Mouse (Mus musculus) ES-E14 (cell line): ENCODE results near the gene Pitpnc1. TPM values are rescaled to one million over a fixed set of nuclear protein-coding genes. Genes with fewer than 3 reads are reported as not detected.

Experiments used
- DNase-seq: peaks from one replicate; pipeline ENCODE4 v3.0.0-alpha.2; 2013; ENCODE audit warnings: low read depth, low spot score
- H3K27ac ChIP-seq: 2 replicates; pipeline ENCODE4 v1.5.1; 2012; ENCODE audit warnings: low read depth, mild to moderate bottlenecking, low read length, moderate library complexity, mixed read lengths; ENCODE audit not compliant: poor library complexity, insufficient read depth, severe bottlenecking
- H3K36me3 ChIP-seq: 2 replicates; pipeline ENCODE4 v1.6.1; 2012; ENCODE audit warnings: mild to moderate bottlenecking, low read length, moderate library complexity, mixed read lengths; ENCODE audit not compliant: control insufficient read depth, poor library complexity, insufficient read depth, severe bottlenecking
- H3K4me1 ChIP-seq, 2 experiments: fragments of 150-350 bp in 1 of 2; sonication (generic) in 1 of 2; 2 replicates each; pipeline ENCODE4 v1.6.1; 2012; ENCODE audit warnings: low read length in 2 of 2, mild to moderate bottlenecking in 1 of 2, mixed read lengths in 1 of 2; ENCODE audit not compliant: control insufficient read depth in 2 of 2, insufficient read depth in 2 of 2, poor library complexity in 1 of 2
- H3K4me3 ChIP-seq, 2 experiments: fragments of 150-350 bp in 1 of 2; sonication (generic) in 1 of 2; 2 replicates each; pipeline ENCODE4 v1.5.1; 2012; ENCODE audit warnings: low read length in 2 of 2, low read depth in 1 of 2, mild to moderate bottlenecking in 1 of 2, mixed read lengths in 1 of 2; ENCODE audit not compliant: insufficient read depth in 1 of 2, poor library complexity in 1 of 2, severe bottlenecking in 1 of 2
- H3K9ac ChIP-seq: 2 replicates; pipeline ENCODE4 v1.6.1; 2012; ENCODE audit warnings: low read depth, mild to moderate bottlenecking, low read length, mixed read lengths; ENCODE audit not compliant: poor library complexity, insufficient read depth, severe bottlenecking
- H3K9me3 ChIP-seq: fragments of 150-350 bp; sonication (generic); 2 replicates; pipeline ENCODE4 v1.6.1; 2012; ENCODE audit warnings: low read depth, mild to moderate bottlenecking, low read length; ENCODE audit not compliant: control insufficient read depth, insufficient read depth
- CHD2 ChIP-seq: IDR thresholded peaks from 2 replicates; pipeline ENCODE4 v1.6.1; 2014; ENCODE audit warnings: mild to moderate bottlenecking, low read depth, low read length, inconsistent platforms
- HCFC1 ChIP-seq: IDR thresholded peaks from 2 replicates; pipeline ENCODE4 v1.6.1; 2012; ENCODE audit warnings: low read length, inconsistent platforms, borderline replicate concordance; ENCODE audit not compliant: insufficient read depth
- MAFK ChIP-seq: IDR thresholded peaks from 2 replicates; pipeline ENCODE4 v1.6.1; 2014; ENCODE audit warnings: mild to moderate bottlenecking, low read depth, low read length, inconsistent platforms; ENCODE audit not compliant: insufficient read depth
- ZC3H11A ChIP-seq: IDR thresholded peaks from 2 replicates; pipeline ENCODE4 v1.6.1; 2012; ENCODE audit warnings: low read depth, mild to moderate bottlenecking, inconsistent platforms, low read length, borderline replicate concordance
- ZNF384 ChIP-seq: IDR thresholded peaks from 2 replicates; pipeline ENCODE4 v1.6.1; 2012; ENCODE audit warnings: low read depth, low read length, inconsistent platforms
- in situ Hi-C, 2 experiments: fragments of 600-800 bp; cut with MboI; formaldehyde crosslinking; loops; one replicate each; pipeline ENCODE4 v1.15.1; 2025; ENCODE audit warnings: low sequenced_read_pairs in 2 of 2, inconsistent platforms in 1 of 2; ENCODE audit not compliant: unreplicated experiment in 2 of 2
- total RNA-seq: library from RNA; depleted of rRNA; stranded (reverse); fragments of 300-350 nt; gene quantifications from 2 replicates; pipeline ENCODE4 v1.2.3, GENCODE M21; 2012

Gene Pitpnc1
- total RNA-seq, 1 experiment, result 37.3 TPM

DNA sequence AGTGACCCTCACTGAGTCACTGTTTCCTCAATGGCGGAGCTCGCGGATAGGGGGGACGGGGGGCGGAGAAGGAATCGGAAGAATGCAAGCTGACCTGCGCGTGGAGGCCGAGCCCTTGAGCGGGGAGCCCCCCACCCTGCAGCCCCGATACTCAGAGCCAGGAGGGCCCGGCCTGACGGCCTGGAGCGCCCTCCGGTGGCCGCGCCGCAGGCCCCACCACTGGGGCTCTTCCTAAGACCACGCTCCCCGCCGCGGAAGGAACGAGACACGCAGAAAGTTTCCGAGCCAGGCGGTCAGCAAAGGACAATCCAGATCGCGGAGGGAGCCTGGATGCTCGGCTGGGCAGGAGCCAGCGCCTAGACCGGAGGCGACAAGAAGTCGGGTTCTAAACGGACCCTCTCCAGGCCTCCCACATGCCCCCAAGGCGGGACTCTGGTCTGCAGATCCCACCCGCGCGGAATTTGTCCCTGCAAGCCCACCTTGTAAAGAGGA is 1.4 kb downstream of the Pitpnc1 start:
- H3K4me1 ChIP-seq, result peaks cover 0 to 11% of the 10 kb centered on the region in 2 experiments; a peak in 3 of 4 replicates
- no peaks in the 10 kb centered on the region for H3K36me3 ChIP-seq
- H3K27ac ChIP-seq, result peak overlapping the region; percentile 38
- no peak for DNase-seq
- peak overlapping the region; percentile 73 to 87 for H3K4me3 ChIP-seq
- in situ Hi-C loops, result loop anchor here in 1 of 2 experiments (25.0 kb wide), 1 partner anchor 182 kb away; no protein-coding TSS in a partner anchor
- no peaks in the 10 kb centered on the region for H3K9me3 ChIP-seq
- peak overlapping the region; percentile 85 for H3K9ac ChIP-seq
- peak; percentile 48; the same call in 1 of the 2 replicates for TF ChIP-seq ZC3H11A
- TF ChIP-seq MAFK, result no peak

DNA sequence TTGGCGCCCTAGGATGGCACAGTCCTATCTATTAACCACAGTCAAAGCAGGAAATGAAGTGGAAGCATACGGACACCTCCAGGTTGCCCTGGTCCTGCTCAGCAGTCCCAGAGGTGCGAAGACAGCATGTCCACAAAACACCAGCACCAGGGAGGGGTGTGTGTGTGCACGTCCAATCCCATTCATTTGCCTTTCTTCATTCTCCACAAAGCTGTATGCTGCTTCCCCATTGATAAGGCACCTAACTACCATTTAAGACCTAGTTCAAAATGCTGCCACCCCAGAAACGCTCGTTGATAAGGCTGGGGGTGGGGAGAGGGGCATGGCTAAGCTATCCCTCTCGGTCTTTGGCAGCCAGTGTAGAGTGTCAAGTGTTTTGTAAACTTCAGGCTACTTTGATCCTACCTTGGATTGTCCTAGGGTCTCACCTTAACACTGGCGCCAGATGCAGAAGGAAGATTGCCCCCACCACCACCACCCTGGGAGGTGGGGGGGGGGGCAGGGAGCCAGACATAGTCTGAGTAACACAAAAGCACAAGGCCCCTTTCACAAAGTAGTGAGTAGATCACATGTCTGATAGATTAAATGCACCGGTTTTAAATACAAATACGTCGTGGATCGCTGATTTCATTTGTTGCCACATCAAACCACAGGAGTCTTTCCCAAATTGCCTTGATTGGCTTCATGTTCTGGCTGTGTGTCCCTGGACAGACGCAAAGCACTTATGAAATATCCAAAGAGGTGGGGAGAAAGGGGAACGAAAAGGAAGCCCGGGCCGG is 2.1 kb downstream of the Pitpnc1 start:
- peak overlapping the region; percentile 73 to 87 for H3K4me3 ChIP-seq
- no peak for DNase-seq
- peaks cover 0 to 12% of the 10 kb centered on the region in 2 experiments; a peak in 3 of 4 replicates for H3K4me1 ChIP-seq

DNA sequence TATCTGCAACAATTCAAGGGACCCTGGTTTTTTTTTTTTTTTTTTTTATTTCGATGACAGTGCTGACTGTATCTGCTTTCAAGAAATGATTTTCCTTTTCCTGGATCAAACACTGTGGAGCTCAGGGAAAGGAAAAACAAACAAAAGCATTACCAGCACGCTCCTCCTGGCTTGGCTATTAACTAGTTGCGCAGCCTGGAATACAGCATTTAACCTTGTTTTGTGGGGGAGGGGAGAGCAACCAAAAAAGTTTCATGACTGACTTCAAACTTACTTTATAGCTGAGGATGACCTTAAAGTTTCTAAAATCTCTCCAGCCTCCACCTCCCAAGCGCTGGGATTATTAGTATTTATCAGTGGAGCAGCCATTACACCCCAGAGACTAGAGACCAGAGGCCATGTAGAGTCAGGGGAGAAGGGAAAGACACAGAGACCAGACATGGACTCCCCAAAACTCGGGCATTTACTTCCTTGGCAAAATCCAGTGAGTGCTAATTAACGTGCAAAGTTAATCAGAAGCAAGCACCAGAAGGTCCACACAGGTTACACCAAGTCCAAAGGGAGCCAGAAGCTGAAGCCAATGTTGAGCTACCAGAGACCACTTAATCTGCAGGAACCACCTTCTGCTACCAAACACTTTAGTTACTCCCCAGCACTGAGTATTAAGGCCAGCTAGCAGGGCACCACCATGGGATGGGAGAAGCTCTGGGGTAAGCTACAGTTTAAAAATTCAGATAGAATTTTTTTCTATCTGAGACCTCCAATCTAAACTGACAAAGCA is 3.7 kb downstream of the Pitpnc1 start:
- H3K36me3 ChIP-seq, result no peaks in the 10 kb centered on the region
- no peak for DNase-seq
- in situ Hi-C loops, result loop anchor here in 1 of 2 experiments (25.0 kb wide), 1 partner anchor 180 kb away; no protein-coding TSS in a partner anchor
- H3K9ac ChIP-seq, result peak overlapping the region; percentile 3; the same call in 1 of the 2 replicates
- no peak overlapping the region for H3K27ac ChIP-seq
- no peak overlapping the region for H3K4me3 ChIP-seq
- no peaks in the 10 kb centered on the region for H3K9me3 ChIP-seq
- TF ChIP-seq ZNF384 (no peak), CHD2 (no peak), ZC3H11A (no peak), HCFC1 (no peak), MAFK (no peak)
- H3K4me1 ChIP-seq, result peaks cover 0 to 14% of the 10 kb centered on the region in 2 experiments; a peak in 2 of 4 replicates

More for the DNA sequence above, 2.1 kb downstream of the Pitpnc1 start:
- Histone ChIP-seq H3K9me3 (no peaks in the 10 kb centered on the region), H3K9ac (peak overlapping the region; percentile 85), H3K36me3 (no peaks in the 10 kb centered on the region), H3K27ac (peak overlapping the region; percentile 17; the same call in 1 of the 2 replicates)
- in situ Hi-C loops, result loop anchor here in 1 of 2 experiments (25.0 kb wide), 1 partner anchor 181 kb away; no protein-coding TSS in a partner anchor
- TF ChIP-seq CHD2, result no peak
- TF ChIP-seq MAFK, result no peak
- TF ChIP-seq ZNF384, result no peak
- TF ChIP-seq HCFC1, result no peak
- TF ChIP-seq ZC3H11A, result no peak

DNA sequence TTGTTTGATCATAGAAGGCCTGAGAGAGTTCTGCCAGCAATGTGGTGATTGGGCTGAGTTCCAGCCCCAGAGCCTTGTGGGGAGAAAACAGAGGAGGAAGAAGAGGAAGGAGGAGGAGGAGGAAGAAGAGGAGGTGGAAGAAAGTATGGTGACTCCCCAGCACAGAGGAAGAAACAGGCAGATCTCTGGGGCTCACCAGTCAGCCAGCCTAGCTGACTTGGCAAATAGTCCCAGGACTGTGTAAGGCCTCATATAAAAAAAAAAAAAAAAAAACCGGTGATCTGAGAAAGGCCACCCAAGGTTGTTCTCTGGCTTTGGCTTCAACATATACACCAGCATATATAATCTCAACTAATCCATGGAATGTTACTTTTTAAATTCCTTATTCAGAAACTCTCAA is 4.5 kb downstream of the Pitpnc1 start:
- no peak for DNase-seq
- in situ Hi-C loops, result loop anchor here in 1 of 2 experiments (25.0 kb wide), 1 partner anchor 179 kb away; no protein-coding TSS in a partner anchor
- Histone ChIP-seq H3K9me3 (no peaks in the 10 kb centered on the region), H3K36me3 (no peaks in the 10 kb centered on the region), H3K4me3 (no peak overlapping the region), H3K4me1 (peaks cover 0 to 14% of the 10 kb centered on the region in 2 experiments; a peak in 2 of 4 replicates), H3K27ac (no peak overlapping the region), H3K9ac (no peak overlapping the region; the same call in 1 of the 2 replicates)
- TF ChIP-seq HCFC1, result no peak
- no peak for TF ChIP-seq MAFK
- 0 out of 2 replicates have a peak, but pooled peaks have one; percentile 22 for TF ChIP-seq ZNF384
- no peak for TF ChIP-seq ZC3H11A
- TF ChIP-seq CHD2, result no peak
